Mouse (Mus musculus): ENCODE data around the gene Reep1. TPM values are rescaled to one million over a fixed set of nuclear protein-coding genes. Genes with fewer than 3 reads are reported as not detected.

Gene Reep1
- total RNA-seq, 2 experiments from 2014 or later = 69.1 to 71.2 TPM

- DNase-seq (ENCODE audit: low spot score in 2 of 2) = no peak
- TF ChIP-seq CTCF (conservative IDR thresholded peaks at IDR 0.05) = peak; percentile 60
- H3K27ac ChIP-seq = peak overlapping the region; percentile 19; the same call in 1 of the 2 replicates
- no peak overlapping the region for H3K4me3 ChIP-seq
Measured at GRCm38 (mm10) chr6:71771282-71771681, 63.9 kb downstream of the Reep1 start.

DNA sequence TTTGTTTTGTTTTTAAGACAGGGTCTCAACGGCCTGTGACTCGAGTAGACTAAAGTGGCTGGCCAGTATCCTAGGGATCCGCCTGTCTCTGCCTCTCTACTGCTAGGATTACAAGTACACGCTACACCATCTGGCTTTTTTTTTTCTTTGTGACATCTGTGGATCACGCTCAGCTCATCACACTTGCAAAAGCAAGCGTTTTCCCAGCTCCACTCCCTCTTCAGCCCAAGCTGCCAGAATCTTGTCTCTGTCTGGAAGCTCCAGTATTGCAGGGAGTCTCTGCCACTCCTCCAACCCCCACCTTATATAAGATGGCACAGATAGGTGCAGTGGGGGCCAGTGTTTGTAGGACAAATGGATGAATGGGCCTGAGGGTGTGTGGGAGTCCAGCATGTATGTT is 64.8 kb downstream of the Reep1 start:
- no peak overlapping the region for H3K4me3 ChIP-seq
- TF ChIP-seq CTCF (conservative IDR thresholded peaks at IDR 0.05) = 0 out of 2 replicates have a peak, but pooled peaks have one; percentile 7
- DNase-seq (ENCODE audit: low spot score in 2 of 2) = peak; percentile 57 to 80
- H3K27ac ChIP-seq = peak overlapping the region; percentile 89

DNA sequence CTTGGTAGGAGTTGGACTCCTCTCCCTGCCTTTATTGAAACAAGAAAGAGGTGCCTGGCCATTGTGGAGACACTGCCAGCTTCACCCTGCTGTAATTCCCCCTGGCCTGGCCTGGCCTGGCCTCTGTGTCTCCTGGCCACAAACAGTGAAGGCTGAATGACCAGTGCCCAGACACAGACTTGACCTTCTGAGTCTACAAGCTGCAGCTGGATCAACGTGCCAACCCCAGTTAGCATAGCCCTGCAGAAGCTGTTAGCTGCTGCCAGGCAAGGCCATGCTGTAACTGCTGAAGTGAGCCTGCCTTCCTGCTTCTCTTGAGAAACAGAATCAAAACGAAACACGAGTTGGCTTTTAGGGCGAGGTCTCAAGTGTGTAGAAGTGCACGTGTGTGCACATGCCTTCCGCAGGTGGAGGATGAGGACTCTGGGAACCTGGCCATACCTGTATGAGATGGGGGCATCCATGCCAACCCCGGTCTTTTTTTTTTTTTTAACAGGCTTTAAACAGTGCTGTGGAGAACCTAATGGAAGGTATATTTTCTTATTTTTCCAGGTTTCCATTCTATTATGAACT is 65.4 kb downstream of the Reep1 start:
- TF ChIP-seq CTCF (conservative IDR thresholded peaks at IDR 0.05) = no peak
- no peak overlapping the region for H3K4me3 ChIP-seq
- H3K27ac ChIP-seq = peak overlapping the region; percentile 89
- DNase-seq (ENCODE audit: low spot score in 2 of 2) = no peak

DNA sequence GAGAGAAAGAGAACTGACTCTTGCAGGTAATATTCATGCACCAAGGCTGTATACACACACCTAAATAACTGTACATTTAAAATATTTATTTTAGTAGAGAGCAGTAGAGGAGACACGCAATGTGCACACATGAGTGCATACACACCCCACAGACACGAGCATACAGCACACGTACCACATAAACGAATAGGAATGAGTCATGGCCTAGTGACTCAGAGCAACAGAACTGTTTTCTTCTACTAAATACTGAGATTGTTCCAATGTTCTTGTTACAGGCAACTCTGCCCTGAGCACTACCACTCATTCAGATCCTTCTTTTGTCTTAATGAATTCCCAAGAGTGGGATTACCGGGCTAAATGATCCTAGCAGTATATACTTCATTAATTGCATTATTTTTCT is 70.7 kb downstream of the Reep1 start:
- no peak overlapping the region for H3K4me3 ChIP-seq
- no peak overlapping the region for H3K27ac ChIP-seq
- no peak for TF ChIP-seq CTCF (conservative IDR thresholded peaks at IDR 0.05)

GRCm38 (mm10) chr6:71779831-71780230 is 72.5 kb downstream of the Reep1 start:
- TF ChIP-seq CTCF (conservative IDR thresholded peaks at IDR 0.05) = no peak
- Histone ChIP-seq H3K4me3 (no peak overlapping the region), H3K27ac (no peak overlapping the region)
- DNase-seq (ENCODE audit: low spot score in 2 of 2) = no peak

More for the DNA sequence above, 70.7 kb downstream of the Reep1 start:
- DNase-seq (ENCODE audit: low spot score in 2 of 2) = no peak

GRCm38 (mm10) chr6:71780431-71780830 is 73.1 kb downstream of the Reep1 start:
- no peak for TF ChIP-seq CTCF (conservative IDR thresholded peaks at IDR 0.05)
- no peak overlapping the region for H3K4me3 ChIP-seq
- DNase-seq (ENCODE audit: low spot score in 2 of 2) = no peak
- H3K27ac ChIP-seq = no peak overlapping the region

GRCm38 (mm10) chr6:71783165-71783564 is 75.8 kb downstream of the Reep1 start:
- no peak for TF ChIP-seq CTCF (conservative IDR thresholded peaks at IDR 0.05)
- no peak for DNase-seq (ENCODE audit: low spot score in 2 of 2)
- H3K4me3 ChIP-seq = no peak overlapping the region
- H3K27ac ChIP-seq = peak overlapping the region; percentile 67; the same call in 1 of the 2 replicates

DNA sequence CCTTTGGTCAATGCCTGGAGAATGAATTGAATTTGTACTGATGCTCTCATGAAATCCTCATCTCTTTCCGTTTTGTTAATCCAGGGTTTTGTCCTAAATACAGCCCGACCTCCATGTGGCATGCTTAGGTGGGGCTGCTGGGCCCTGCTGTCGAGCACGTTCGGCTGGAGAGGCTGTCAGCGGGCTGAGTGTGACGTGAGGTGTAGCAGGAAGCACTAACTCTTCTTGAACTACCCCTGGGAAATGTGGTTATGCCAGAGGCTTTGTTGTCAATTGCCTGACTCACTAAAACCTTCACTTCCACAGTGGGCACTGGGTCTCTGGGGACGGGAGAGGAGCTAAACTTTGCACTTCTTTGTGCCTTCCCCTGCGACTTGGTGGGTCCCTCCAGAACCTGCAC is 81.0 kb downstream of the Reep1 start:
- Histone ChIP-seq H3K27ac (no peak overlapping the region), H3K4me3 (no peak overlapping the region)
- no peak for DNase-seq (ENCODE audit: low spot score in 2 of 2)
- TF ChIP-seq CTCF (conservative IDR thresholded peaks at IDR 0.05) = no peak

GRCm38 (mm10) chr6:71791771-71792170 is 84.4 kb downstream of the Reep1 start:
- no peak for TF ChIP-seq CTCF (conservative IDR thresholded peaks at IDR 0.05)
- Histone ChIP-seq H3K4me3 (no peak overlapping the region), H3K27ac (no peak overlapping the region)
- no peak for DNase-seq (ENCODE audit: low spot score in 2 of 2)

DNA sequence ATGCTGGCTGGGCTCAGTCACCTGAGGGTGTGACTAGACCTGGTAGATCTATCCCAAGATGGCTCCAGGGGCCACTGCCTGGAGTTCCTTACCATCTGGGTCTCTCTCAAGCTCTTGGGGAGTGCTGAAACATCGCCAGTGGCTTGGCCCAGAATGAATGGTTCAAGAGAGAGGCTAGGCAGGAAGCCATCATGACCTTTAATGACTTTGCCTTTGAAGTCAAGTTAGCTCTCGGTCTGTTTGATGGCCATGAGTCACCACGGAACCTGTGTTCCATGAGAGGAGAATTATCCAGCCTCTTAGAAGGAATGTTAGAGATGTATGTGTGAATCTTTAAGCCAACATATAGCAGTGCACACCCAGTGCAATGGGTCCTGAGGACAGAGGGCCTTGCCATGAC is 92.0 kb downstream of the Reep1 start:
- H3K27ac ChIP-seq = no peak overlapping the region
- no peak for DNase-seq (ENCODE audit: low spot score in 2 of 2)
- no peak overlapping the region for H3K4me3 ChIP-seq
- no peak for TF ChIP-seq CTCF (conservative IDR thresholded peaks at IDR 0.05)

GRCm38 (mm10) chr6:71801011-71801713 is 93.8 kb downstream of the Reep1 start:
- DNase-seq (ENCODE audit: low spot score in 2 of 2) = no peak
- H3K27ac ChIP-seq = peak overlapping the region; percentile 68
- TF ChIP-seq CTCF (conservative IDR thresholded peaks at IDR 0.05) = no peak

GRCm38 (mm10) chr6:71801714-71802094 is 94.3 kb downstream of the Reep1 start:
- H3K4me3 ChIP-seq = no peak overlapping the region
- no peak for TF ChIP-seq CTCF (conservative IDR thresholded peaks at IDR 0.05)
- DNase-seq (ENCODE audit: low spot score in 2 of 2) = peak in 1 of 2 experiments; percentile 41
- H3K27ac ChIP-seq = peak overlapping the region; percentile 68

More at GRCm38 (mm10) chr6:71801011-71801713, 93.8 kb downstream of the Reep1 start:
- no peak overlapping the region for H3K4me3 ChIP-seq

DNA sequence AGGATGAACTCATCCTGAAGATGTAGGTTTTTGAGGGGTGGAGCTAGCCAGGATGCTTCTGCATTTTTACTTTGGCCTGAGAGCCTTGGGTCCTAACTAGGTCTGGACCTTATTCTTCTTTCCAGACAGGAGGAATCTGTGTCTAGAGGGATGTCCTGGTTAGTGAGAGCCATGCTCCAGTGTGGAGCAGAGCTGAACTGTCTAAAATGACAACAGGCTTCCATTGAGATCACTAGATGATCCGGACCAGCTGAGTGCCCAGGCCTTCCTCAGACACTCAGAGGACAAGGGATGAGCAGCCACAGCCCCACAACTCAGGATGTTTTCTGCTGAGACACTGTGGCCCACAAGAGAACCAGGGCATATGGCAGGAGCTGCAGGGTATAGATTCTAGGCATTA is 96.2 kb downstream of the Reep1 start:
- no peak for TF ChIP-seq CTCF (conservative IDR thresholded peaks at IDR 0.05)
- DNase-seq (ENCODE audit: low spot score in 2 of 2) = no peak
- peak overlapping the region; percentile 81 for H3K27ac ChIP-seq
- H3K4me3 ChIP-seq = no peak overlapping the region

Data from layer of hippocampus, adult 2 months (tissue).